Mouse (Mus musculus) spleen, adult 10 weeks (tissue): ENCODE measurements around the gene Olfr599. TPM values are rescaled to one million over a fixed set of nuclear protein-coding genes. Genes with fewer than 3 reads are reported as not detected.

Source experiments
- polyA plus RNA-seq: library from polyadenylated mRNA; stranded (reverse); fragments of 350-450 nt; fragmentation: Illumina TruSeq; extraction: RNeasy Lipid Tissue Mini Kit (QIAGEN cat#74804); gene quantifications from one replicate; pipeline ENCODE4 v1.2.3, GENCODE M21; 2015; ENCODE audit warnings: low replicate concordance; ENCODE audit not compliant: insufficient read depth

Gene Olfr599
- not detected for polyA plus RNA-seq

DNA sequence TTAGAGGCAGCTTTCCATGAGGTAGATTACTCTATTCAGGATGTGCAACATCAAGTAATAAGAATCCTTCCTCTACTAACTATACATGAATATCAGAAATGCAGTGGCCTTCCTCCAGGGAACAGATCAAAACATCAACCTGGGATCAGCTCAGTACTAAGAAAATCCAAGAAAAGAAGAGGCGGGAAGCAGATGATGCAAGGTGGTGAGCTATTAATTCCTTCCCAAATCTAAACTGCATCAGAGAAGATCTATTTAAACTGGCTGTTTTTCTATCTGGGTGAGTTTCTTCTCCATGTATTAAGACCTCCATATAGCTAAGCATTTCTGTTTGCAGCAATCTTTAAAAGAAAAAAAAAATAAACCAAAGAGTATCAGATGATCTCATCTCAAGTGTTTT lies at the start of gene Olfr599:
Gene Olfr599 (plus strand): TSS at position 301 of the 400 bp plus-strand sequence.

DNA sequence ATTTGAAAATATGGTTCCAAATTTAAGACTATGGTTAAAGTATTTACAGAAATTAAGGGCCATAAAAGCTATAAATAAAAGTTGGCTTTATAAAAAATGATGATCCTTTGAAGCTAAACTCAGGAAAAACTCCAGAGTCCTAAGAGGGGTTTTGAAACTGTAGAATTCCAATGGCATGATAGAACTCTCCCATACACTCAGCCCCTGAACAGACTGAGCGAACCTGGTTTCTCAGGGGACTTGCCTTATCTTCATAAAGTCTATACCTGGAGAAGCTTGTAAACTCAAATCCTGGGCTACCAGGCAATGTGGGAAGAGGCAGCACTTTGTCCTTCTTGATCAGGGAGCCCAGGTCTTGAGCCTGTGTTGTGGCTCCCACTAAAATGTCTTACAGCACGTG lies 30.4 kb upstream of the Olfr599 start, which contains the start of gene Olfr596:
Gene Olfr596 (plus strand): TSS at position 301 of the 400 bp plus-strand sequence.

DNA sequence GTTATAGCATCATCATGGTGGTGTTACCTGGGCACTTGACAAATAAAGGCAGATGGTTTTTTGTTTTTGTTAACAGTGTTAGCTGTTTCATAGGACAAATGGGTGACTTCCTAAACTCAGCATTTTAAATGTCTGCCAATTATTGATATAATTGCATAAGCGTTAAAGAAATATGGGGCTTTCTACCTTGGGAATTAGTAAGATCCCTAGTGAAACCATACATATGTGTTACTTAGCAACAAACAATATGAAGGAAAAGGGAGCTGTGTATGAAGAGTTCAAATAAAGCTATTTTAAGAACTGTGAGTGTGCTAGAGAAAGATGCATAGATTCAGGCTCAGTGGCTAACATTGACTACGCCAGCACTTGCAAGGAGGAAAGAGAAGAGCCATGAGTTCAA lies 19.7 kb upstream of the Olfr599 start, which contains the start of gene Olfr597:
Gene Olfr597 (plus strand): TSS at position 301 of the 400 bp plus-strand sequence.

DNA sequence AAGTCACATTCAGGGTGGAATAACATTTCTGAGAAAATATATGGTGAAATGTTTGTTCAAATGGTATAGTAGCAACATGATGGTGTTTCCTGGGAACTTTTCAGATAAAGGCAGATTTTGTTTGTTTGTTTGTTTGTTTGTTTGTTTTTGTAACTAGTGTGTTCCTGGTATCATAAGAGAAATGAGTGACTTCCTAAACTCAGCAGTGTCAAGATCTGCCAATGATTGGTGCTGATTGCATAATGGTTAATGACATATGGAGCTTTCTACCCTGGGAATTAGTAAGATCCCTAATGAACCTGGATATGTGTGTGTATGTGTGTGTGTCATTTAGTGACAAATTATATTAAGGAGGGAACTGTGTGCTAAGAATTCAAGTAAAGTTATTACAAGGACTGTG lies 12.4 kb upstream of the Olfr599 start, which contains the start of gene Olfr598:
Gene Olfr598 (plus strand): TSS at position 301 of the 400 bp plus-strand sequence.

DNA sequence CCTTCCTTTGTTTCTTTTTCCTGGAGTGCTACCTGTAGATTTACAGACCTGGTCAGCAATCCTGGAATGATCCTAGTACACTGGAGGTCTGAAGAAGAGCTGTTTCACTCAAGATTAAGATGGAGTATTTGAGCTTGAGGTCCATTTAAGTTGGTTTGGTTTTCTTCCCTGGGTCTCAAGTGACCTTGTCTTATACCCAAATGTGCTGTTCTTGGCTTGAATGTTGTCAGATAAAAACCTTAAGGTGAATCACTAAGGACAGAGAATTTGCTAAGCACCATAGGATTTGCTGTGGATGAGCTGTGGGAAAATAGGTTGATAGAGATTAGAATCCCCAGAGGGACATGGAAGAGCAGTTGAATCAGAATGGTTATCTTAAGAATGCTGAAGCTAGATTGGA lies 13.9 kb downstream of the Olfr599 start, which contains the start of gene Olfr600:
Gene Olfr600 (minus strand): TSS at position 101 of the 400 bp plus-strand sequence.

DNA sequence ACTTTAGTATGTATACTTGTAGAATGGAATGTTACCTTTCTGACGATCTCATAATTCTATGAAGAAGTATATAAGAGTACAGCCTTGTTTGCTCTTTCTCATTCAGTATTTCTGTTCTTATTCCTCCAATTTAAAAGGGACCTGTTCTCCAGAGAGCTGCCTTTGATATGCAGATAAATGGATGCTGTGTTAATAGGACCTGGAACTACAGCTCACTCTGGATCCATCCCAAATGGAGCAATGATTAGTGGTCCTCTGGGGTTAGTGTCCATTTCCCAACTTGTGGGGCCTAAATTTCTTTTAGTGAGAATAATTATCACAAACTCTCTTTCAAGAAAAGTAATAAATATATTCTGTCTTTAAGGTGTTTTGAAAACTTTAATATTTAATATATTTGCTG lies 26.8 kb downstream of the Olfr599 start, which contains the start of gene Olfr601:
Gene Olfr601 (minus strand): TSS at position 101 of the 400 bp plus-strand sequence.

DNA sequence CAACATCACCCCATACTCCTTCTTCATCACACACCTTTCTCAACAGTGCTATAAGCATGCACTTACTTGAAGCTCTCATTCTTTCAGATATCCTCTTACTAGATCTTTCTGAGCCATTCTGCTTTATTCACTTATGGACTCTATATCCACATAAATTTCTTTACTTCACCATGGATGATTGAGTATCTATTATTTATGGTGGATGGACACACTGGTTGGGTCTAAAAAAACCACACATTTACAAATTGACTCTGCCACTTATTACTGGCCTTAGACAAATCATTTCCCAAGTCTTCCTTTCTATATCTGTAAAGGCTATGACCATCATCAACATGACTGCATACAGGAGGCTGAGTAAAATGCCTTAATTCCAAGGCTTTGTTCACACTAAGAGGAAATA lies 50.4 kb downstream of the Olfr599 start, which contains the start of gene Olfr603:
Gene Olfr603 (minus strand): TSS at position 101 of the 400 bp plus-strand sequence.

Other genes with a start within 250 kb of the Olfr599 start
- gene Olfr585, start 238.2 kb upstream of the Olfr599 start, polyA plus RNA-seq: not detected
- gene Olfr586, start 210.3 kb upstream of the Olfr599 start, polyA plus RNA-seq: not detected
- gene Olfr588-ps1, start 195.0 kb upstream of the Olfr599 start, polyA plus RNA-seq: not detected
- gene Olfr589, start 179.6 kb upstream of the Olfr599 start, polyA plus RNA-seq: not detected
- not detected for gene Olfr591, start 157.6 kb upstream of the Olfr599 start, polyA plus RNA-seq
- gene Olfr592, start 151.1 kb upstream of the Olfr599 start, polyA plus RNA-seq: not detected
- gene Olfr593, start 124.1 kb upstream of the Olfr599 start, polyA plus RNA-seq: not detected
- gene Olfr594, start 118.9 kb upstream of the Olfr599 start, polyA plus RNA-seq: not detected
- gene Usp17ld, start 83.4 kb upstream of the Olfr599 start, polyA plus RNA-seq: not detected
- not detected for gene Olfr596, start 30.3 kb upstream of the Olfr599 start, polyA plus RNA-seq
- gene Olfr597, start 19.6 kb upstream of the Olfr599 start, polyA plus RNA-seq: not detected
- gene Olfr598, start 12.3 kb upstream of the Olfr599 start, polyA plus RNA-seq: not detected
- not detected for gene Olfr600, start 13.8 kb downstream of the Olfr599 start, polyA plus RNA-seq
- gene Olfr601, start 26.7 kb downstream of the Olfr599 start, polyA plus RNA-seq: not detected
- gene Olfr603, start 50.3 kb downstream of the Olfr599 start, polyA plus RNA-seq: not detected
- gene Usp17lc, start 79.2 kb downstream of the Olfr599 start, polyA plus RNA-seq: not detected
- gene Olfr605, start 109.5 kb downstream of the Olfr599 start, polyA plus RNA-seq: not detected
- gene Olfr606, start 113.1 kb downstream of the Olfr599 start, polyA plus RNA-seq: not detected
- gene Olfr607, start 128.2 kb downstream of the Olfr599 start, polyA plus RNA-seq: not detected
- gene Olfr608, start 134.0 kb downstream of the Olfr599 start, polyA plus RNA-seq: not detected
- gene Olfr609, start 162.1 kb downstream of the Olfr599 start, polyA plus RNA-seq: not detected
- not detected for gene Olfr610, start 176.2 kb downstream of the Olfr599 start, polyA plus RNA-seq
- not detected for gene Olfr611, start 184.9 kb downstream of the Olfr599 start, polyA plus RNA-seq
- gene Olfr612, start 206.8 kb downstream of the Olfr599 start, polyA plus RNA-seq: not detected
- gene Olfr613, start 212.2 kb downstream of the Olfr599 start, polyA plus RNA-seq: not detected
- not detected for gene Olfr615, start 220.2 kb downstream of the Olfr599 start, polyA plus RNA-seq
- not detected for gene Olfr616, start 233.2 kb downstream of the Olfr599 start, polyA plus RNA-seq
- gene Olfr617, start 237.1 kb downstream of the Olfr599 start, polyA plus RNA-seq: not detected